Mouse (Mus musculus): ENCODE data around the gene Kcnn3. TPM values are rescaled to one million over a fixed set of nuclear protein-coding genes. Genes with fewer than 3 reads are reported as not detected.

Kcnn3 gene
- polyA plus RNA-seq, 1 experiment from 2014 or later: 0.03 TPM

DNA sequence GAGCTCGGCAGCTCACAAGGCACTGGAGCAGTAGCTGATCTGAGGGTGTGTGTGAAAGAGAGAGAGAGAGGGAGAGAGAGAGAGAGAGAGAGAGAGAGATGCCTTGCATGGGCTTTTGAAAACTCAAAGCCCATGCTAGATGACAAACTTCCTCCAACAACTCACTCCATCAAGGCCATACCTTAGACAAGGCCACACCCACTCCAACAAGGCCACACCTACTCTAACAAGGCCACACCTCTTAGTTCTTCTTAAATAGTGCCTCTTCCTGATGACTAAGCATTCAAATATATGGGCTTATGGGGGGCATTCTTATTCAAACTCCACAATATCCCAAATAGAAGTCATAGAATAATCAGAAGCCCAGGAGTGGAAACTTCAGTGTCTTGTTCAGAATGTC is 49.1 kb downstream of the Kcnn3 start:
- no peaks in the 10 kb centered on the region for H3K36me3 ChIP-seq (ENCODE audit: inconsistent target)
- WGBS (ENCODE audit: missing documents): 100% methylated on average over 1 of the region's 1 CpGs
- H3K27ac ChIP-seq: no peak overlapping the region

DNA sequence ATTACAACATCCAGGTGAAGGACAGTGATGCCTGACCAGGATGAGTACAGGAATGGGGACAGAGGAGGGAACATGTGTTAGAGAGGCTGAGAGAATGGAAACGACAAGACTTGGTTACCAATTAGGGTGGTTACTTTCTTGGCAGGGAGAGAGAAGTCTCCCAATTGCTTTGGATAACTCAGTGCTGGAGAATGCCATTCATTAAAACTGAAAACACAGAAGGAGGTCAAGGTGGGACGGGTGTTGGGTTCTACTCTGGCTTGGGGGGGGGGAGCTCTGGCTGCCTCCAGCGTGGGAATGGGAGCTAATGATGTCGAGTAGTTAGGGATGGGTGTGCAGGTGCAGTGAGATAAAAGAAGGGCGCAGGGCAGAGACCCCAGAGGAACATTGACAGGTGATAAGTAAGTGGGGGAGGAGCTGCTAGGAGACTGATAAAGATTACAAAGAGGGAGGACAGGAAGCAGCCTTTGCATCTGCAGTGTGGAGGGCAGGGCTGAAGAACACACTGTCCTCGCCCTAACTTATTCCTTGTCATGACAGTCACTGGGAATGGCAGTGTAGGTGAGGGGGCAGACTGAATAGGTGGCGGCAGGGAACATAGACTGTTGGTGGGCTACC is 49.9 kb downstream of the Kcnn3 start:
- Histone ChIP-seq H3K36me3 (ENCODE audit: inconsistent target) (no peaks in the 10 kb centered on the region), H3K27ac (no peak overlapping the region), H3K79me2 (ENCODE audit: inconsistent target) (no peaks in the 10 kb centered on the region), H3K4me3 (ENCODE audit: inconsistent target) (no peak overlapping the region)
- WGBS (ENCODE audit: missing documents): 72% methylated on average over 6 of the region's 7 CpGs

More for the DNA sequence above, 49.1 kb downstream of the Kcnn3 start:
- Histone ChIP-seq H3K79me2 (ENCODE audit: inconsistent target) (no peaks in the 10 kb centered on the region), H3K4me3 (ENCODE audit: inconsistent target) (no peak overlapping the region)

DNA sequence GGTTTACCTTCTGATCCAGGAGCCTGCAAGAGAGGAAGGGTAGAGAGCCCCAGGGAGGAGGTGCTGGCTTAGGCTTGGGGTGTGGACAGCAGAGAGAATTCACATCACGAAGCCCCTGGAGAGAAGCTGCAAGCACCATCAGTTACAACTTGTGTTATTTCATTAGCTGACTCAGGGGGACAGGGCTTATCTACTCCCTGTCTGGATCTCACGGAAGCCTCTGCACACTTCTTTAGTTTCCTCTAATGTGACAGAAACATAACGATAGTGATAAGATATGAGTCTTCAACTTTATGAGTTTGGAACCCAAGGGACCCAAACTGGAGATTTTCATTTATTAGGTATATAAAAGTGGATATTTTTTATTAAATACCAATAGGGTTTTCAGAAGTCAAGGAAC is 50.4 kb downstream of the Kcnn3 start:
- H3K79me2 ChIP-seq (ENCODE audit: inconsistent target): no peaks in the 10 kb centered on the region
- 70% methylated on average over 3 of the region's 3 CpGs for WGBS (ENCODE audit: missing documents)
- no peak overlapping the region for H3K27ac ChIP-seq
- no peaks in the 10 kb centered on the region for H3K36me3 ChIP-seq (ENCODE audit: inconsistent target)
- H3K4me3 ChIP-seq (ENCODE audit: inconsistent target): no peak overlapping the region

DNA sequence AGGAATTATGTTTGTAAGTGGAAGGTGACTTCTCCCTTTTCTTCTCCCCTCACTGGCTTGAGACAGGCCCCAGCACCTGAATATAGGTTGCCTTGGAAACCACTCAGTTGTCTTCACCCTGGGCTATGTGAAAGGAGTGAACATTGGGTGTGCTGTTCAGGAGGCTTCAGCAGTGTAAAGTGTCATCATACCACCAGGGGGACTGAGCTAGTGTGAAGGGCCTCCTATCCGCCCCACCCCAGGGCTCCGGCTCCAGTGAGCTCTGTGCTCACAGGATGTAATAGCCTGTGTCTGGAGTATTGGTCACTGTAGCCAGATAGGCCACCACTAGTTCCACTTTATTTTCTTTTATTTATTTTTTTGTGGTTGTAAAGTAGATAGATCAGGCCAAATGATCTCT is 54.3 kb downstream of the Kcnn3 start:
- H3K4me3 ChIP-seq (ENCODE audit: inconsistent target): no peak overlapping the region
- 81% methylated on average over 2 of the region's 2 CpGs for WGBS (ENCODE audit: missing documents)
- no peaks in the 10 kb centered on the region for H3K36me3 ChIP-seq (ENCODE audit: inconsistent target)
- no peak overlapping the region for H3K27ac ChIP-seq
- no peaks in the 10 kb centered on the region for H3K79me2 ChIP-seq (ENCODE audit: inconsistent target)

DNA sequence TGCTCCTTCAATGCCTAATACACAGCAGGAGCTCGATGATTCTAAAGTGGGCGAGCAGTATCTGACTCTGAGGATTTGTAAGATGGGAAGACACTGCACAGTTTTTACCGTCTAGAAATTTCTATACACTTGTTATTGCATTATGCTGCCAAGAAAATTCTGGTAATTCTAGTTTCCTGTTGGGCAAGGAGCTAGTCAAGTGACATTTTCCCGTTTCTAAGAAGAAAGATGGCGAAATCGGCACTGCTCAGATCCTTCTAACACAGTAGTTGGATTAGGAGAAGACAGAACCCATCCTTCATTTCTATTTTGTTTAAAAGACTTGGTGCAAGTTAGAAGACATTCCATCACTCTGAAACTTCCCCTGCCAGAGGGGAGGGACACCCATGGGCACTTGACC is 56.4 kb downstream of the Kcnn3 start:
- no peaks in the 10 kb centered on the region for H3K36me3 ChIP-seq (ENCODE audit: inconsistent target)
- H3K27ac ChIP-seq: no peak overlapping the region
- no peak overlapping the region for H3K4me3 ChIP-seq (ENCODE audit: inconsistent target)
- 50% methylated on average over 6 of the region's 6 CpGs for WGBS (ENCODE audit: missing documents)
- H3K79me2 ChIP-seq (ENCODE audit: inconsistent target): no peaks in the 10 kb centered on the region

DNA sequence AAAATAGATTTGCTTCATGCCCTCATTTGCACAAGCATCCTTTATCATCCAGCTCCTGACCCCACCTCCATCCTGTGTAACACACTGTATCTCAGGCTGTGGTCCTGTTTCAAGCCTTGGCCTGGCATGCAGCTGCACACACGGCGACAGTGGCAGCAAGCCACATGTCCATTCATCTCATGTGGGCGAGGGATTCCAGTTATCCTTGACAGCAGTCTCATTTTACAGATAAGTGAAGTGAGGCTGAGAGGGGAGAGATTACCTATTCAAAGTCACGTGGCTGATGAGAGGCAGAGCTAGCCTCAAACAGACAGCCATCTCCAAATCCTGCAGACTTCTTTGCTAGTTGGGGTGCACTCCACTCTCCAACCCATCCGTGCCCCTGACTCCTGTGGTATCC is 57.2 kb downstream of the Kcnn3 start:
- H3K4me3 ChIP-seq (ENCODE audit: inconsistent target): no peak overlapping the region
- WGBS (ENCODE audit: missing documents): 95% methylated on average over 5 of the region's 5 CpGs
- no peaks in the 10 kb centered on the region for H3K36me3 ChIP-seq (ENCODE audit: inconsistent target)
- H3K79me2 ChIP-seq (ENCODE audit: inconsistent target): no peaks in the 10 kb centered on the region
- no peak overlapping the region for H3K27ac ChIP-seq

DNA sequence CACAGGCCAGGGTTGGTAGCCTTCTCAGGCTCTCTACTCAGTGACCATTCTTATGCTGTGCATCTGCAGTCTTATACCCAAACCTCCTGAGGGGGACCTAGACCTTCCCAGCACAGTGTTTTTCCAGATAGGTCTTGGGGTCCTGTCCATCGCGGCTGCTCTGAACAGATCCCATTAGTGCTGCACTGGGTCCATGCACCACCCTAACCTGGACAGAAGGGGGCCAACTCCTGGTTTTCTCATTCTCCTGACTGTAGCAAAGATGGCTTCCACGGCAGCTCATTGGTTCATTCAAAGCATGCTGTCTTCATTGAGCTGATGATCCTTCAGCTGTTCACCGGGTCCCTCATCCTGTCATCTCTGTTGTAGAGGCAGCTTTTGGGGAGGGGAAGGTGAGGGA is 58.1 kb downstream of the Kcnn3 start:
- Histone ChIP-seq H3K79me2 (ENCODE audit: inconsistent target) (no peaks in the 10 kb centered on the region), H3K27ac (no peak overlapping the region), H3K36me3 (ENCODE audit: inconsistent target) (no peaks in the 10 kb centered on the region), H3K4me3 (ENCODE audit: inconsistent target) (no peak overlapping the region)
- 61% methylated on average over 4 of the region's 4 CpGs for WGBS (ENCODE audit: missing documents)

DNA sequence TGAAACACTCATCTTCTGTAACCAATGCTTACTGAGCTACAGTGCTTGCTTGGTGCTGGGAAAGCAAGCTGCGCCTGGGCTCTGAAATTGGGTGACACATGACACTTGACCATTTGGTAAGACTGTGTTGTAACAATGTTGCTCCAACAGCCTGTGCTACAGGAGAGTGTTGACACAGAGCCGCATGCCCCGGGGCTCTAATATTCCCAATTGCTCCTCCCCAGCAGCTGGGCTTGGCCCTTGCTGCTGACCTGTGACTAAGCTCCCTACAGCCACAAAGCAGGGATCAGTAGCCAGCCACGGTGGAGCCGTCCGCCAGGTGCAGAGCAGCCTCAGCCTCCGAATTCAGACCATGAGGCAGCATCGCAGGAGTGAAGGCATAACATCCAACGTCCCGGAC is 58.8 kb downstream of the Kcnn3 start:
- no peak overlapping the region for H3K4me3 ChIP-seq (ENCODE audit: inconsistent target)
- H3K36me3 ChIP-seq (ENCODE audit: inconsistent target): no peaks in the 10 kb centered on the region
- H3K79me2 ChIP-seq (ENCODE audit: inconsistent target): no peaks in the 10 kb centered on the region
- 56% methylated on average over 10 of the region's 10 CpGs for WGBS (ENCODE audit: missing documents)
- no peak overlapping the region for H3K27ac ChIP-seq

DNA sequence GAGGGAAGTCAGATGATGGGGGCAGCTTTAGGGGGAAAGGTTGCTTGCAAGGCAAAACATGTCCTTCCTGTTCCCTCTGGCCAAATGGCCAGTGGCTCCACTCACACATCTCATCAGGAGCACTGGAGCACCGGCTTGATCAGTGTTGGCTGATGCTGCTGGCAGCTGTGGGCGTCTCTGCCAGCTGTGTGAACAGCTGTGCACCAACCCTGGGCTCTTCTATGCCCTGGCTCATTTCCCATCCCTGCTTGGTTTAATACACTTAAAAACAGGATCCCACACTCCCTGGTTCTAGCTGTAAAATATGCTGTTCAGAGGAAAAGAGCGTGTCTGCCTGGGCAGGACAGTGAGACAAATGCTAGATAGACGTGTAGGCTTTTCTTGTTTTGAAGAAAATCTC is 64.3 kb downstream of the Kcnn3 start:
- Histone ChIP-seq H3K36me3 (ENCODE audit: inconsistent target) (no peaks in the 10 kb centered on the region), H3K79me2 (ENCODE audit: inconsistent target) (no peaks in the 10 kb centered on the region), H3K27ac (no peak overlapping the region), H3K4me3 (ENCODE audit: inconsistent target) (no peak overlapping the region)
- 68% methylated on average over 4 of the region's 4 CpGs for WGBS (ENCODE audit: missing documents)

DNA sequence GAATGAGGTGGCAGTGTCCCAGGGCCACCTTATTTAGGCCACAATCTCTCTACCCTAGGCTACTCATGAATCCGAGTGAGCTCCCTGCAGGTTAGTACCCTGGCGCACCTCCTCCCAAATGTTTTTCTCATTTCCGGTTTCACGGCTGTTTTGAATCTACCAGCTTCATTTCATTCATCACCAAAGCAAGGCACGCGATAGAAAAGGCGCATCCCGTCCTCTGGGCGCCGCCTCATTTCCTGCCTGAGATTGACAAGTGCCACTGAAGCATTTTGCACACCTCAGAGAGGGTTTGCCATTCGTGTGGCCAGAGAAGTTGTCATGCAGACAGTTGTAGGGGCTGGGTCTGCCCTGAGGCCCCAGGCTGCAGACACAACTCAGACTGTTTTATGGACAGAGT is 68.5 kb downstream of the Kcnn3 start:
- H3K27ac ChIP-seq: no peak overlapping the region
- H3K36me3 ChIP-seq (ENCODE audit: inconsistent target): no peaks in the 10 kb centered on the region
- 86% methylated on average over 11 of the region's 11 CpGs for WGBS (ENCODE audit: missing documents)
- no peak overlapping the region for H3K4me3 ChIP-seq (ENCODE audit: inconsistent target)
- H3K79me2 ChIP-seq (ENCODE audit: inconsistent target): no peaks in the 10 kb centered on the region

DNA sequence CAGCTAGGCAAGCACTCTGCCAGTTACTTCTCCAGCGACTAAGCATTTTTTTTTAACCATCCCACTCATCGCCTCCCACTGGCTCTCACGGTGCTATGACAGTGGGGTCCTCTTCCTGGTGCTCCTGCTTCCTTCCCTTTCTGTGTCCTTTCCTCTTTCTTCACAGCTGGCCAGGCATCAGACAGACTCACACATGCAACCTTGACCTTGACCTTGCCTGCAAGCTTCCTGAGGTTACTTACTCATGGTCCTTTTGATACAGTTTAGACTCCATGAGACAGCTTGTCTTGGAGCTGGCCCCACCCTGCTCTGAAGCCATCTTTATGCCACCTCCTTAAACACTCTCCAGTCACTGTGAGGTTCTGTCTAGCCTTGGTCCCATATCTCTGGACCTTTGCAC is 69.4 kb downstream of the Kcnn3 start:
- no peaks in the 10 kb centered on the region for H3K79me2 ChIP-seq (ENCODE audit: inconsistent target)

DNA sequence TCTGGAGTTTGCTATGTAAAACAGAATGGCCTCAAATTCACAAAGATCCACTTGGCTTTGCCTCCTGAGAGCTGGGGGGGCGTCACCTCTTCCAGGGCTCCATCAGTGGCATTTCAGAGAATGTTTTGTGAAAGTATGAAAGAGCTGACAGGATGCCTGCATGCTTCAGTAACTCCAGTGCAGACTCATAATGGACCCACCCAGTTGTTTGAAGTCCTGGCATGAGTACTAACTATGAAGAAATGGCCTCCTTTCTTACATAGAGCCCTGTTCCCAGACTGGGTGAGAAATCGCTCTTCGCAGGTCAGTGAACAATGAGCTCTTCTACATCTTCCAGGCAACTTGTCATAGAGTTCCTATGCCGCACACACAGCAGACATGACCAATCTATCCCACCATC is 70.4 kb downstream of the Kcnn3 start:
- Histone ChIP-seq H3K79me2 (ENCODE audit: inconsistent target) (no peaks in the 10 kb centered on the region), H3K4me3 (ENCODE audit: inconsistent target) (no peak overlapping the region), H3K27ac (no peak overlapping the region), H3K36me3 (ENCODE audit: inconsistent target) (no peaks in the 10 kb centered on the region)
- 94% methylated on average over 4 of the region's 4 CpGs for WGBS (ENCODE audit: missing documents)

More for the DNA sequence above, 69.4 kb downstream of the Kcnn3 start:
- 13% methylated on average over 3 of the region's 3 CpGs for WGBS (ENCODE audit: missing documents)
- H3K27ac ChIP-seq: no peak overlapping the region
- H3K36me3 ChIP-seq (ENCODE audit: inconsistent target): no peaks in the 10 kb centered on the region
- no peak overlapping the region for H3K4me3 ChIP-seq (ENCODE audit: inconsistent target)

DNA sequence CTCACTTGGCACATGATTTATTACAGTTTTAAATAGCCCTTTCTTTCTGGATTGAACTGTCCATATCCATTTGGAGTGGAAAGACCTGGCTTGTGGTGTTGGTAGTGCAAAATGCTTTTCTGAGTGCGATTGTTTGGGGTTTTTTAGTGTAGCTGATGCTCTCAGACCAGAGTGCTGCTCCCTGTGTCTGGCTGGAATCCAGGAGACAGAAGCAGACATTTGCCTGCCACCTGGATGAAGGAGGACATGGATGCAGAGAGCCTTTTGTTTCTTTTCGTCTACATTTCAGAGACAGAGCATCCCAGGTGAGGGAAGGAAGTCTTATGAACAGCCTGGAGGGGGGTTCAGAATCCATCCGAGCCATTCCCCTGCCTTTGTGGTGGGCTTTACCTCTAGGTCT is 71.5 kb downstream of the Kcnn3 start:
- Histone ChIP-seq H3K27ac (no peak overlapping the region), H3K36me3 (ENCODE audit: inconsistent target) (no peaks in the 10 kb centered on the region), H3K4me3 (ENCODE audit: inconsistent target) (no peak overlapping the region), H3K79me2 (ENCODE audit: inconsistent target) (no peaks in the 10 kb centered on the region)
- WGBS (ENCODE audit: missing documents): 75% methylated on average over 3 of the region's 3 CpGs

DNA sequence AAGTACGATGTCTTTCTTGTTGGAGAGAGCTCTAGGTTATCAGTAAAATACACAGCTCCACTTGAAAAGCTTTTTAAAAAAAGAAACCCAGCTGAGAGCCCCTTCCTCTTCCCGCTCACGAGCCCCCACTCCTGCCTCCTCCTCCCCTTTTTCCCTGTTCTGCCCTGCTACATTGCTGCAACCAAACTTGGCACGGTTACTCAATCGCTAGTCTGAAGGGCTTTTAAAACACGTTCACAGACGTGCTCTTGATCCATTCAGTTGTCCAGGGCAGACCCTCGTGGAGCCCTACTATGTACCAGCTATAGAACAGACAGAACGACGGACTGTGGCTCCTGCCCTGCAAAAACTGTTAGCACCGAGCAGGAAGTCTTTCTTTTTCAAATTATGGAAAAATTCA is 72.8 kb downstream of the Kcnn3 start:
- Histone ChIP-seq H3K4me3 (ENCODE audit: inconsistent target) (no peak overlapping the region), H3K36me3 (ENCODE audit: inconsistent target) (no peaks in the 10 kb centered on the region), H3K27ac (no peak overlapping the region), H3K79me2 (ENCODE audit: inconsistent target) (no peaks in the 10 kb centered on the region)
- WGBS (ENCODE audit: missing documents): 36% methylated on average over 10 of the region's 11 CpGs

DNA sequence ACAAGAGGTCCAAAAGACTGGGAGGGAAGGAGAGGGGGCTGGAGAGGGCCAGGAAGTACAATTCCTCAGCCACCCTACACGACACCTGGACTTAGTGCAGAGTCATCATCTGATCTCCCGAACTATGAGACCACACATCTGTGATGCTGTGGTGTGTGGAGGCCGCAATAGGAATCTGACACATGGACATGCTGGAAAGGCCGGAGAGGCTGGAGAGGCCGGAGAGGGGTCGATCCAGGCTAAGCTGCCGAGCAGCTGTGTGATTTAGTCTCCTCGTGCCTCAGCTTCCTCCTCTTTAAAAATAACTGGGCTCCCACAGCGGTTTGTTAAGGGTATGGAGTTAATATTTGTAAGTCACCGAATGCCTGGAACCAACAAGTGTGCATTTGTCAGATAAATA is 73.6 kb downstream of the Kcnn3 start:
- Histone ChIP-seq H3K4me3 (ENCODE audit: inconsistent target) (no peak overlapping the region), H3K36me3 (ENCODE audit: inconsistent target) (no peaks in the 10 kb centered on the region), H3K79me2 (ENCODE audit: inconsistent target) (no peaks in the 10 kb centered on the region), H3K27ac (no peak overlapping the region)
- 81% methylated on average over 10 of the region's 10 CpGs for WGBS (ENCODE audit: missing documents)

DNA sequence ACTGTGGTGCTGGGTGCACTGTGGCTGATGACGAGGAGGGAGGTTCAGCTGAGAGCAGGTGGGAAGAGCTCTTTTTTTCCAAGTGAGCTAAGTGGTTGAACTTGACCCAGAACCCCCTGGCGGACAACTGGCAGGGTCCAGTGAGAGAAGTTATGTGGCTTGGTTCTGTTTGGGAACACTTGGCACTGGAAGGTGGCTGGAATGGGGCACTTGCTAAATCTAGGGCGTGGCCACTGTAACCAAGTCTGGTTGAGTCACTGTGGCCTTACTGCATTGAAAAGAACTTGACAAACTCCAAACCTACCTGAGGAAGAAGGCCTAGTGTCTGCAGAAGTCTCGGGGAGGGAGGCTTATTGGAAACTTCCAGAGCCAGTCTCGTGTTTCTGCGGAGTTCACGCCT is 78.4 kb downstream of the Kcnn3 start:
- WGBS (ENCODE audit: missing documents): 93% methylated on average over 7 of the region's 7 CpGs
- H3K79me2 ChIP-seq (ENCODE audit: inconsistent target): no peaks in the 10 kb centered on the region
- no peaks in the 10 kb centered on the region for H3K36me3 ChIP-seq (ENCODE audit: inconsistent target)
- no peak overlapping the region for H3K4me3 ChIP-seq (ENCODE audit: inconsistent target)
- no peak overlapping the region for H3K27ac ChIP-seq
